Mouse (Mus musculus): ENCODE data around the gene Arhgef16.

Arhgef16 gene

DNA sequence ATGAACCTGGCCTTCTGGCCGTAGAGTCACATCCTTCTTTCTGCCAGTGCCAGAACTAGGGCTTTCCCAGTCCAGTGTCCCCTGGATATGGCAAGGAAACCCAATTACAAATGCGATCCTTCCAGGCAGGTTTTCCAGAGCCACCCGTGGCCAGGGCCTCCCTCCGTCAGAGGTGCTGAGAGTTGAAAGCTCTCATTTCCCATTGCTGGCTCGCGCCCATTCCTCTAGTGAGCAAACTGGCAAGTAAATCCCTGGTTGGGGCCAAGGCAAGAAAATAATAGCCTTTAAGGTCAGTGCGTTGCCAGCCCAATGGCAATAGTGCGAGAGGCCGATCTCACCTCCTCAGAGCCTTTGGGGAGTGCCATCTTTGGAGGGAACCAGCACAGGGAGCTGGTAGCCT is 71.9 kb downstream of the Arhgef16 start:
- DNase-seq (ENCODE audit: low read depth, low spot score), result no peak

All from telencephalon, adult 2 months (tissue).